Mouse (Mus musculus) myocyte (in vitro differentiated cells): ENCODE measurements at regions not wholly inside any gene's neighbourhood (a gene's known extent, or its start where the extent isn't known, plus 50 kb on each side); places are given as distances from the start of the nearest gene placed in this dataset.

Experiments
- H3K27me3 ChIP-seq: one replicate; pipeline ENCODE4 v1.6.1; 2011; ENCODE audit not compliant: control insufficient read depth, insufficient read depth, insufficient read length
- H3K36me3 ChIP-seq: one replicate; pipeline ENCODE4 v1.6.1; 2011; ENCODE audit not compliant: control insufficient read depth, insufficient read depth
- H3K4me2 ChIP-seq: one replicate; pipeline ENCODE4 v1.6.1; 2011; ENCODE audit warnings: low read depth, control low read depth
- H3K4me3 ChIP-seq: one replicate; pipeline ENCODE4 v1.5.1; 2011; ENCODE audit warnings: mild to moderate bottlenecking, control low read depth, moderate library complexity
- H3K79me2 ChIP-seq: one replicate; pipeline ENCODE4 v1.6.1; 2011; ENCODE audit not compliant: control insufficient read depth, insufficient read depth
- H3ac ChIP-seq: one replicate; pipeline ENCODE4 v1.6.1; 2011; ENCODE audit not compliant: control insufficient read depth, insufficient read length
- CEBPB ChIP-seq: IDR thresholded peaks from 2 replicates; pipeline ENCODE4 v1.6.1; 2011; ENCODE audit warnings: mild to moderate bottlenecking, moderate library complexity; ENCODE audit not compliant: poor library complexity, insufficient read depth, severe bottlenecking
- E2F4 ChIP-seq: IDR thresholded peaks from one replicate; pipeline ENCODE4 v1.6.1; 2011; ENCODE audit warnings: mild to moderate bottlenecking, control low read depth, moderate library complexity; ENCODE audit not compliant: insufficient read depth
- MAX ChIP-seq: IDR thresholded peaks from one replicate; pipeline ENCODE4 v1.6.1; 2011; ENCODE audit warnings: low read depth, mild to moderate bottlenecking, control low read depth
- MYOD1 ChIP-seq, 3 experiments: IDR thresholded peaks; one replicate each; pipeline ENCODE4 v1.6.1; 2011; ENCODE audit warnings: control low read depth in 2 of 3, low read depth in 2 of 3, mild to moderate bottlenecking in 2 of 3, moderate library complexity in 1 of 3; ENCODE audit not compliant: insufficient read length in 2 of 3, control insufficient read depth in 1 of 3
- MYOG ChIP-seq, 3 experiments: IDR thresholded peaks; one replicate each; pipeline ENCODE4 v1.6.1; 2011; ENCODE audit warnings: control low read depth in 2 of 3, low read depth in 2 of 3, mild to moderate bottlenecking in 2 of 3; ENCODE audit not compliant: insufficient read length in 2 of 3, control insufficient read depth in 1 of 3, insufficient read depth in 1 of 3
- POLR2A ChIP-seq: IDR thresholded peaks from one replicate; pipeline ENCODE4 v1.6.1; 2011; ENCODE audit warnings: low read depth, mild to moderate bottlenecking, control low read depth, moderate library complexity; ENCODE audit not compliant: insufficient read length
- POLR2AphosphoS2 ChIP-seq: IDR thresholded peaks from one replicate; pipeline ENCODE4 v1.6.1; 2011; ENCODE audit warnings: low read depth, control low read depth; ENCODE audit not compliant: insufficient read length
- REST ChIP-seq: IDR thresholded peaks from one replicate; pipeline ENCODE4 v1.6.1; 2011; ENCODE audit warnings: mild to moderate bottlenecking, control low read depth, moderate library complexity; ENCODE audit not compliant: insufficient read depth, insufficient read length
- SRF ChIP-seq: IDR thresholded peaks from one replicate; pipeline ENCODE4 v1.6.1; 2011; ENCODE audit warnings: low read depth; ENCODE audit not compliant: control insufficient read depth, insufficient read length
- TCF12 ChIP-seq: IDR thresholded peaks from one replicate; pipeline ENCODE4 v1.6.1; 2011; ENCODE audit warnings: mild to moderate bottlenecking, control low read depth; ENCODE audit not compliant: poor library complexity, insufficient read depth, severe bottlenecking
- TCF3 ChIP-seq: IDR thresholded peaks from one replicate; pipeline ENCODE4 v1.6.1; 2011; ENCODE audit warnings: low read depth, control low read depth; ENCODE audit not compliant: insufficient read length
- USF1 ChIP-seq: IDR thresholded peaks from one replicate; pipeline ENCODE4 v1.6.1; 2011; ENCODE audit warnings: low read depth, mild to moderate bottlenecking, control low read depth, moderate library complexity

GRCm38 (mm10) chr3:56379500-56379899, 196.0 kb upstream of the Nbea start:
- no peak overlapping the region for H3ac ChIP-seq
- H3K4me3 ChIP-seq: no peak overlapping the region
- TF ChIP-seq MYOG (IDR thresholded peaks at IDR 0.05; ENCODE audit: control insufficient read depth in 1 of 3, insufficient read depth in 1 of 3, insufficient read length in 2 of 3, low read depth in 2 of 3) (no peak), USF1 (no peak)
- no peaks in the 10 kb centered on the region for H3K79me2 ChIP-seq
- H3K36me3 ChIP-seq: no peaks in the 10 kb centered on the region
- H3K4me2 ChIP-seq: no peak overlapping the region
- no peaks in the 10 kb centered on the region for H3K27me3 ChIP-seq

GRCm38 (mm10) chr3:56362543-56362942, 179.0 kb upstream of the Nbea start:
- no peaks in the 10 kb centered on the region for H3K27me3 ChIP-seq
- no peak overlapping the region for H3K4me3 ChIP-seq
- no peak overlapping the region for H3ac ChIP-seq
- TF ChIP-seq CEBPB (no peak), MYOG (IDR thresholded peaks at IDR 0.05; ENCODE audit: control insufficient read depth in 1 of 3, insufficient read depth in 1 of 3, insufficient read length in 2 of 3, low read depth in 2 of 3) (no peak), MAX (no peak), SRF (no peak), REST (no peak), POLR2A (no peak), TCF12 (no peak), TCF3 (no peak), USF1 (no peak), E2F4 (no peak), POLR2AphosphoS2 (no peak), MYOD1 (IDR thresholded peaks at IDR 0.05; ENCODE audit: control insufficient read depth in 1 of 3, insufficient read length in 2 of 3, low read depth in 2 of 3) (no peak)
- no peaks in the 10 kb centered on the region for H3K36me3 ChIP-seq
- H3K79me2 ChIP-seq: no peaks in the 10 kb centered on the region
- H3K4me2 ChIP-seq: no peak overlapping the region

- Histone ChIP-seq H3K4me3 (no peak overlapping the region), H3K36me3 (no peaks in the 10 kb centered on the region), H3K27me3 (no peaks in the 10 kb centered on the region), H3K4me2 (no peak overlapping the region), H3K79me2 (no peaks in the 10 kb centered on the region), H3ac (no peak overlapping the region)
- no peak for TF ChIP-seq SRF
- TF ChIP-seq MYOD1 (IDR thresholded peaks at IDR 0.05; ENCODE audit: control insufficient read depth in 1 of 3, insufficient read length in 2 of 3, low read depth in 2 of 3): no peak
- no peak for TF ChIP-seq POLR2A
- no peak for TF ChIP-seq E2F4
- no peak for TF ChIP-seq REST
- no peak for TF ChIP-seq TCF12
- TF ChIP-seq POLR2AphosphoS2: no peak
- no peak for TF ChIP-seq MAX
- no peak for TF ChIP-seq MYOG (IDR thresholded peaks at IDR 0.05; ENCODE audit: control insufficient read depth in 1 of 3, insufficient read depth in 1 of 3, insufficient read length in 2 of 3, low read depth in 2 of 3)
- no peak for TF ChIP-seq CEBPB
- TF ChIP-seq USF1: no peak
- no peak for TF ChIP-seq TCF3
These were observed 173.7 kb upstream of the Nbea start for GRCm38 (mm10) chr3:56357035-56357701.

GRCm38 (mm10) chr3:56356163-56356882, 172.8 kb upstream of the Nbea start:
- TF ChIP-seq TCF12: no peak
- no peak for TF ChIP-seq TCF3
- TF ChIP-seq MAX: no peak
- no peak for TF ChIP-seq E2F4
- no peak for TF ChIP-seq REST
- TF ChIP-seq MYOD1 (IDR thresholded peaks at IDR 0.05; ENCODE audit: control insufficient read depth in 1 of 3, insufficient read length in 2 of 3, low read depth in 2 of 3): no peak
- TF ChIP-seq POLR2AphosphoS2: no peak
- TF ChIP-seq USF1: no peak
- TF ChIP-seq MYOG (IDR thresholded peaks at IDR 0.05; ENCODE audit: control insufficient read depth in 1 of 3, insufficient read depth in 1 of 3, insufficient read length in 2 of 3, low read depth in 2 of 3): no peak
- no peak for TF ChIP-seq POLR2A
- TF ChIP-seq SRF: no peak
- TF ChIP-seq CEBPB: no peak
- Histone ChIP-seq H3K4me3 (no peak overlapping the region), H3K27me3 (no peaks in the 10 kb centered on the region), H3K4me2 (no peak overlapping the region), H3K79me2 (no peaks in the 10 kb centered on the region), H3ac (no peak overlapping the region), H3K36me3 (no peaks in the 10 kb centered on the region)
